Mouse (Mus musculus) myocyte (in vitro differentiated cells): ENCODE results near the gene Pqbp1. TPM values are rescaled to one million over a fixed set of nuclear protein-coding genes. Genes with fewer than 3 reads are reported as not detected.

Experiments used
- H3K27me3 ChIP-seq: one replicate; pipeline ENCODE4 v1.6.1; 2011; ENCODE audit not compliant: control insufficient read depth, insufficient read depth, insufficient read length
- H3K36me3 ChIP-seq: one replicate; pipeline ENCODE4 v1.6.1; 2011; ENCODE audit not compliant: control insufficient read depth, insufficient read depth
- H3K4me2 ChIP-seq: one replicate; pipeline ENCODE4 v1.6.1; 2011; ENCODE audit warnings: low read depth, control low read depth
- H3K4me3 ChIP-seq: one replicate; pipeline ENCODE4 v1.5.1; 2011; ENCODE audit warnings: mild to moderate bottlenecking, control low read depth, moderate library complexity
- H3K79me2 ChIP-seq: one replicate; pipeline ENCODE4 v1.6.1; 2011; ENCODE audit not compliant: control insufficient read depth, insufficient read depth
- H3ac ChIP-seq: one replicate; pipeline ENCODE4 v1.6.1; 2011; ENCODE audit not compliant: control insufficient read depth, insufficient read length
- CEBPB ChIP-seq: IDR thresholded peaks from 2 replicates; pipeline ENCODE4 v1.6.1; 2011; ENCODE audit warnings: mild to moderate bottlenecking, moderate library complexity; ENCODE audit not compliant: poor library complexity, insufficient read depth, severe bottlenecking
- E2F4 ChIP-seq: IDR thresholded peaks from one replicate; pipeline ENCODE4 v1.6.1; 2011; ENCODE audit warnings: mild to moderate bottlenecking, control low read depth, moderate library complexity; ENCODE audit not compliant: insufficient read depth
- MAX ChIP-seq: IDR thresholded peaks from one replicate; pipeline ENCODE4 v1.6.1; 2011; ENCODE audit warnings: low read depth, mild to moderate bottlenecking, control low read depth
- MYOD1 ChIP-seq, 3 experiments: IDR thresholded peaks; one replicate each; pipeline ENCODE4 v1.6.1; 2011; ENCODE audit warnings: control low read depth in 2 of 3, low read depth in 2 of 3, mild to moderate bottlenecking in 2 of 3, moderate library complexity in 1 of 3; ENCODE audit not compliant: insufficient read length in 2 of 3, control insufficient read depth in 1 of 3
- MYOG ChIP-seq, 3 experiments: IDR thresholded peaks; one replicate each; pipeline ENCODE4 v1.6.1; 2011; ENCODE audit warnings: control low read depth in 2 of 3, low read depth in 2 of 3, mild to moderate bottlenecking in 2 of 3; ENCODE audit not compliant: insufficient read length in 2 of 3, control insufficient read depth in 1 of 3, insufficient read depth in 1 of 3
- POLR2A ChIP-seq: IDR thresholded peaks from one replicate; pipeline ENCODE4 v1.6.1; 2011; ENCODE audit warnings: low read depth, mild to moderate bottlenecking, control low read depth, moderate library complexity; ENCODE audit not compliant: insufficient read length
- POLR2AphosphoS2 ChIP-seq: IDR thresholded peaks from one replicate; pipeline ENCODE4 v1.6.1; 2011; ENCODE audit warnings: low read depth, control low read depth; ENCODE audit not compliant: insufficient read length
- REST ChIP-seq: IDR thresholded peaks from one replicate; pipeline ENCODE4 v1.6.1; 2011; ENCODE audit warnings: mild to moderate bottlenecking, control low read depth, moderate library complexity; ENCODE audit not compliant: insufficient read depth, insufficient read length
- SRF ChIP-seq: IDR thresholded peaks from one replicate; pipeline ENCODE4 v1.6.1; 2011; ENCODE audit warnings: low read depth; ENCODE audit not compliant: control insufficient read depth, insufficient read length
- TCF12 ChIP-seq: IDR thresholded peaks from one replicate; pipeline ENCODE4 v1.6.1; 2011; ENCODE audit warnings: mild to moderate bottlenecking, control low read depth; ENCODE audit not compliant: poor library complexity, insufficient read depth, severe bottlenecking
- TCF3 ChIP-seq: IDR thresholded peaks from one replicate; pipeline ENCODE4 v1.6.1; 2011; ENCODE audit warnings: low read depth, control low read depth; ENCODE audit not compliant: insufficient read length
- USF1 ChIP-seq: IDR thresholded peaks from one replicate; pipeline ENCODE4 v1.6.1; 2011; ENCODE audit warnings: low read depth, mild to moderate bottlenecking, control low read depth, moderate library complexity
- polyA plus RNA-seq: library from polyadenylated mRNA; unstranded; fragments of >200 nt; fragmentation: generic; extraction: Trizol; gene quantifications from one replicate; pipeline ENCODE4 v1.2.1, GENCODE M21; 2012; ENCODE audit warnings: missing spikeins

The Pqbp1 gene
- polyA plus RNA-seq, 1 experiment = 79.5 TPM

DNA sequence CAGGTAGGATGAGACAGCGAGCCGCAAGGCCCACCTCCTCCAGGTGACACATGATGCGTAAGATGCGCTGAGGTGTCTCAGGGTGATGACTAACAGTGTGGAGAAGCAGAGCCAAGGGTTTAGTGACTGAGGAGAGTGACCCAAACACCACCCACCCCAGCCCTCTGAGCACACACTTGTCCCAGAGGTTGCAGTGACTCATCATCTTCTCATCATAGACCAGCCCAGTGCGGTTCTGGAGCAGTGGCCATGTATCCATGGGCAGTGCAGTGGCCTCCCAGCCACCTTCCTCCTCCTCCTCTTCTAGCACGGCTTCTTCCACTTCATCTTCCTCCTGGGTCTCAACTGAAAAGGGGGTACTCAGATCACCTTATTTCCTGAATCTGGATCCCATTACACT, 38.6 kb upstream of the Pqbp1 start:
- TF ChIP-seq MYOD1 (IDR thresholded peaks at IDR 0.05; ENCODE audit: control insufficient read depth in 1 of 3, insufficient read length in 2 of 3, low read depth in 2 of 3) (no peak), SRF (no peak), TCF12 (no peak), REST (no peak), MYOG (IDR thresholded peaks at IDR 0.05; ENCODE audit: control insufficient read depth in 1 of 3, insufficient read depth in 1 of 3, insufficient read length in 2 of 3, low read depth in 2 of 3) (no peak), MAX (no peak)
- no peak overlapping the region for H3K4me3 ChIP-seq
- no peaks in the 10 kb centered on the region for H3K27me3 ChIP-seq
- H3ac ChIP-seq = no peak overlapping the region
- H3K36me3 ChIP-seq = no peaks in the 10 kb centered on the region
- H3K4me2 ChIP-seq = no peak overlapping the region
- no peaks in the 10 kb centered on the region for H3K79me2 ChIP-seq

DNA sequence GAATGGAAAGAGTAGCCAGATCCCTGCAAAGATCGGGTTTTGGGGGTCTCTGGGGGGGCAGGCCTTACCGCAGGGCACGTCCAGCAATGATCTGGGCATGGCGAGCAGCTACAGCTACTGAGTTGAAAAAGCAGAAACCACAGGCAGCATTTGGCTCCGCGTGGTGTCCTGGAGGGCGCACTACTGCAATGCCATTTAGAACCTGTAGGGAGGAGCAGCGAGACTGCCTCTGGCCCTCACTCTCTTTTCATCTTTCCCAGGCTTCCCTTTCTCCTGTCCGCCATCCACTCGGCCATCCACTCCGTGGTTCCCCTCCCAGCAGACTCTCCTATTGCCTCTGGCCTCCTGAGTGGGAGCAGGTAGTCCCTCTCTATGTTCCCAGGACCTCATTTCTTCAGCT, 37.8 kb upstream of the Pqbp1 start:
- Histone ChIP-seq H3K4me3 (no peak overlapping the region), H3K79me2 (no peaks in the 10 kb centered on the region), H3ac (no peak overlapping the region), H3K36me3 (no peaks in the 10 kb centered on the region), H3K27me3 (no peaks in the 10 kb centered on the region), H3K4me2 (no peak overlapping the region)
- TF ChIP-seq SRF (no peak), REST (no peak), CEBPB (no peak), MYOG (IDR thresholded peaks at IDR 0.05; ENCODE audit: control insufficient read depth in 1 of 3, insufficient read depth in 1 of 3, insufficient read length in 2 of 3, low read depth in 2 of 3) (no peak), POLR2A (no peak), E2F4 (no peak), TCF12 (no peak), USF1 (no peak), MAX (no peak), POLR2AphosphoS2 (no peak), TCF3 (no peak), MYOD1 (IDR thresholded peaks at IDR 0.05; ENCODE audit: control insufficient read depth in 1 of 3, insufficient read length in 2 of 3, low read depth in 2 of 3) (no peak)

DNA sequence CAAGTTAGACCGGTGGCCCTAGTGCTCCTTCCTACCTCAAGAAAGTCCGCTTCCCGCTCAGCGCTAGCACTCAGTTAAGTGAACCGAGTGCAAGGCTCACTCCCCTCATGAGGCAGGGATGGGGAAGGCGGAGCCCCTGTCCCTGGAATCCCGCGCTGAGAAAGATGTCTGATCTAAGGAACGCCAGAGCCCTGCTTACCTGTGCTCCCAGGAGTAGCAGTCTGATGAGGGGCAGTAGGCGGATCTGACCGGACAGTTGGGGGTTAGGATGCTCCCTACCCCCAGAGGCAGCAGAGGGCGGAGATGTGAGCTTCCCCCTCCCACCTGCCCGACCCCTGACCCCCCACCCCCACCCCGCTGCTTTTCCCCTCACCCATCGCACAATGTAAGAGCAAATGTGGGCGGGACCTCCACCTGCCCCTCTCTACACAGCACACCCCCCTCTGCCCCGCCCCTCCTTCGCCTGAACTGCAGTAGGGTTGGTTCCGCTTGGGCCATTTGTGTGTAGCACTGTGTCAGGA, 29.3 kb upstream of the Pqbp1 start, which contains the start of gene Eras:
Gene Eras (minus strand): TSS at position 338 of the 521 bp plus-strand sequence.
- TF ChIP-seq TCF12 (no peak), REST (no peak), MYOD1 (IDR thresholded peaks at IDR 0.05; ENCODE audit: control insufficient read depth in 1 of 3, insufficient read length in 2 of 3, low read depth in 2 of 3) (no peak), POLR2A (no peak), E2F4 (no peak)
- no peaks in the 10 kb centered on the region for H3K79me2 ChIP-seq
- no peak within 1 kb of the TSS for H3K4me3 ChIP-seq
- H3K4me2 ChIP-seq = no peak within 1 kb of the TSS
- no peak within 1 kb of the TSS for H3ac ChIP-seq
- H3K27me3 ChIP-seq = peaks cover 6% of the 10 kb centered on the region
- no peaks in the 10 kb centered on the region for H3K36me3 ChIP-seq

DNA sequence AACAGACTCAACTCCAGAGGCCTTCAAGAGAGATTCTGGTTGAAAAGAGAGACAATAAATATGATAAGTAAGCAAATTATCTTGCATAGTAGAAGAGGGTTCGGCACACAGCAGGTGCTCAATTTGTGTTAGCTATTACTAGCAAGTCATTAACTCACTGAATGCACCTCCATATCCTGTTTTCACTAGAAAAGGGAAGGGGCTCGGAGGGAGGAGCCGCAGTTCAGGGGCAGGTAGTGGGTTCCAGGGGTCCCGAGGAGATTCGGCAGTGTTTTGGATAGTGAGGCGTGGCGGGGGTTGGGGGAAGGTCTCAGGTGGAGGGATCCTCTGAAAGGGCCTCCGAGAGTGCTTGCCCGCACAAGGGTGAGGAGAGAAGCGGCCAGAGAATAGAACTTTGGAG, 28.0 kb upstream of the Pqbp1 start:
- Histone ChIP-seq H3ac (no peak overlapping the region), H3K27me3 (peaks cover 18% of the 10 kb centered on the region), H3K4me3 (no peak overlapping the region), H3K4me2 (no peak overlapping the region), H3K79me2 (no peaks in the 10 kb centered on the region), H3K36me3 (no peaks in the 10 kb centered on the region)
- TF ChIP-seq SRF (no peak), MAX (no peak), USF1 (no peak), MYOD1 (IDR thresholded peaks at IDR 0.05; ENCODE audit: control insufficient read depth in 1 of 3, insufficient read length in 2 of 3, low read depth in 2 of 3) (no peak), POLR2AphosphoS2 (no peak), CEBPB (no peak), MYOG (IDR thresholded peaks at IDR 0.05; ENCODE audit: control insufficient read depth in 1 of 3, insufficient read depth in 1 of 3, insufficient read length in 2 of 3, low read depth in 2 of 3) (no peak), TCF3 (no peak), TCF12 (no peak), POLR2A (no peak)

DNA sequence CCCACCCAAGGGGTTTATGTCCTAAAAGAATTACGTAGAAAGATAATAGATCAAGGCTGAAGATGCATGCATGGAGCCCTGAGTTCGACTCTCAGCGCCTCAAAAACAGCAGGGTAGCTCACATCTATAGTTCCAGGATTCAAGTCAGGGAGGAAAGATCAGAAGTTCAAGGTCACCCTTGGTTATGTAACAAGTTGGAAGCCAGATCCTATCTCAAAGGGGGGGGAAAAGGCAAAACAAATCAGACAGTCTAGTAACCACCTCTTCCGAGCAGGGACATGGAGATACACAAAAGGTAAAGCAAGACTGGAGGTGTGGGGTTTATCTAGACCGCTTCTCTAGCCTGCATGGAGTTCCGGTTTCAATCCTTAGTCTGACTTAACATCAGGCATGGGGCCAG, 27.2 kb upstream of the Pqbp1 start:
- no peaks in the 10 kb centered on the region for H3K36me3 ChIP-seq
- no peak overlapping the region for H3K4me2 ChIP-seq
- H3K27me3 ChIP-seq = peaks cover 22% of the 10 kb centered on the region
- no peaks in the 10 kb centered on the region for H3K79me2 ChIP-seq
- H3K4me3 ChIP-seq = no peak overlapping the region
- TF ChIP-seq TCF3 = no peak
- no peak for TF ChIP-seq REST
- no peak for TF ChIP-seq E2F4
- TF ChIP-seq POLR2A = no peak
- TF ChIP-seq SRF = no peak
- TF ChIP-seq TCF12 = no peak
- no peak for TF ChIP-seq USF1
- no peak for TF ChIP-seq MAX
- no peak for TF ChIP-seq MYOD1 (IDR thresholded peaks at IDR 0.05; ENCODE audit: control insufficient read depth in 1 of 3, insufficient read length in 2 of 3, low read depth in 2 of 3)
- TF ChIP-seq CEBPB = no peak
- TF ChIP-seq POLR2AphosphoS2 = no peak
- TF ChIP-seq MYOG (IDR thresholded peaks at IDR 0.05; ENCODE audit: control insufficient read depth in 1 of 3, insufficient read depth in 1 of 3, insufficient read length in 2 of 3, low read depth in 2 of 3) = no peak
- no peak overlapping the region for H3ac ChIP-seq
